Mouse (Mus musculus): ENCODE results near the gene Fhod1. TPM values are rescaled to one million over a fixed set of nuclear protein-coding genes. Genes with fewer than 3 reads are reported as not detected.

The Fhod1 gene
- total and polyA plus RNA-seq, 3 experiments: 0.81 to 8.1 (median 3.1) TPM

- no peak overlapping the region for H3K9ac ChIP-seq (ENCODE audit: insufficient read depth, low read depth)
- no peak overlapping the region for H3K4me2 ChIP-seq (ENCODE audit: insufficient read depth, low read depth, poor library complexity, severe bottlenecking)
- in situ Hi-C loops (cut with MboI; ENCODE audit: low pct_ligation_motif_present, low pct_unique_long_range_greater_than_20kb, low sequenced_read_pairs): no loop called here
- H3K36me3 ChIP-seq (replicated peaks in 1 of 2; ENCODE audit: control insufficient read depth in 1 of 2, insufficient read depth in 1 of 2, low read length in 1 of 2): peaks cover 87 to 95% of the 10 kb centered on the region in 2 experiments
- H3K27ac ChIP-seq (ENCODE audit: insufficient read depth, low read depth): no peak overlapping the region
- H3K79me2 ChIP-seq (replicated peaks; ENCODE audit: control insufficient read depth, extremely low read depth, insufficient read depth, poor library complexity, severe bottlenecking): no peaks in the 10 kb centered on the region
- peaks cover 1% of the 10 kb centered on the region for H3K9me3 ChIP-seq (replicated peaks; ENCODE audit: low read length)
- H3K27me3 ChIP-seq (replicated peaks): no peaks in the 10 kb centered on the region
- TF ChIP-seq MAFK (IDR thresholded peaks at IDR 0.05; ENCODE audit: insufficient replicate concordance, low read length) (no peak), MEF2A (IDR thresholded peaks at IDR 0.05; ENCODE audit: borderline replicate concordance, low read depth, low read length) (no peak), MAX (IDR thresholded peaks at IDR 0.05; ENCODE audit: low read length) (no peak), UBTF (IDR thresholded peaks at IDR 0.05; ENCODE audit: low read depth, low read length) (no peak), HCFC1 (IDR thresholded peaks at IDR 0.05; ENCODE audit: low read depth, low read length) (no peak), SIN3A (IDR thresholded peaks at IDR 0.05; ENCODE audit: low read length) (no peak), JUND (conservative IDR thresholded peaks at IDR 0.05; ENCODE audit: low read depth, low read length) (no peak), EP300 (IDR thresholded peaks at IDR 0.05; ENCODE audit: low read length) (no peak), IRF4 (IDR thresholded peaks at IDR 0.05; ENCODE audit: low read depth, low read length) (no peak), NELFE (IDR thresholded peaks at IDR 0.05; ENCODE audit: low read depth, low read length) (no peak), MAZ (IDR thresholded peaks at IDR 0.05; ENCODE audit: low read depth, low read length) (no peak), E2F4 (IDR thresholded peaks at IDR 0.05; ENCODE audit: insufficient replicate concordance, low read depth, low read length) (no peak)
- dilution Hi-C loops (cut with MboI; ENCODE audit: extremely low pct_ligation_motif_present, extremely low pct_unique_long_range_greater_than_20kb, low sequenced_read_pairs): no loop called here
- no peak for DNase-seq (ENCODE audit: extremely low read depth)
- peaks cover 3 to 48% of the 10 kb centered on the region in 2 experiments for H3K4me1 ChIP-seq (ENCODE audit: control insufficient read depth in 1 of 2, insufficient read depth in 2 of 2)
- no peak overlapping the region for H3K4me3 ChIP-seq (replicated peaks in 1 of 3; ENCODE audit: low read depth in 2 of 3, low read length in 2 of 3, poor library complexity in 1 of 3)
Observed at GRCm38 (mm10) chr8:105306146-105306691, 41.5 kb downstream of the Fhod1 start.

GRCm38 (mm10) chr8:105305211-105306145 is 42.3 kb downstream of the Fhod1 start, which contains the start of gene Elmo3:
Elmo3 (plus strand) TSS chr8:105305601.
- Histone ChIP-seq H3K9ac (ENCODE audit: insufficient read depth, low read depth) (no peak within 1 kb of the TSS), H3K4me3 (replicated peaks in 1 of 3; ENCODE audit: low read depth in 2 of 3, low read length in 2 of 3, poor library complexity in 1 of 3) (peak within 1 kb of the TSS in 1 of 3 experiments; percentile 18), H3K36me3 (replicated peaks in 1 of 2; ENCODE audit: control insufficient read depth in 1 of 2, insufficient read depth in 1 of 2, low read length in 1 of 2) (peaks cover 89 to 97% of the 10 kb centered on the region in 2 experiments), H3K27ac (ENCODE audit: insufficient read depth, low read depth) (peak within 1 kb of the TSS; percentile 61; the same call in 1 of the 2 replicates), H3K9me3 (replicated peaks; ENCODE audit: low read length) (no peaks in the 10 kb centered on the region), H3K79me2 (replicated peaks; ENCODE audit: control insufficient read depth, extremely low read depth, insufficient read depth, poor library complexity, severe bottlenecking) (peaks cover 1% of the 10 kb centered on the region; the same call in 1 of the 2 replicates), H3K4me2 (ENCODE audit: insufficient read depth, low read depth, poor library complexity, severe bottlenecking) (no peak within 1 kb of the TSS), H3K27me3 (replicated peaks) (no peaks in the 10 kb centered on the region), H3K4me1 (ENCODE audit: control insufficient read depth in 1 of 2, insufficient read depth in 2 of 2) (peaks cover 4 to 54% of the 10 kb centered on the region in 2 experiments)
- TF ChIP-seq POLR2A (IDR thresholded peaks at IDR 0.05; ENCODE audit: low read depth, low read length): peak; percentile 27; the same call in 1 of the 2 replicates
- no peak for TF ChIP-seq USF1 (IDR thresholded peaks at IDR 0.05; ENCODE audit: low read depth, low read length)
- no peak for TF ChIP-seq MEF2A (IDR thresholded peaks at IDR 0.05; ENCODE audit: borderline replicate concordance, low read depth, low read length)
- dilution Hi-C loops (cut with MboI; ENCODE audit: extremely low pct_ligation_motif_present, extremely low pct_unique_long_range_greater_than_20kb, low sequenced_read_pairs) (no loop called here), in situ Hi-C loops (cut with MboI; ENCODE audit: low pct_ligation_motif_present, low pct_unique_long_range_greater_than_20kb, low sequenced_read_pairs) (no loop called here)
- DNase-seq (ENCODE audit: extremely low read depth): no peak

Data from CH12.LX (cell line).